Mouse (Mus musculus) midbrain, embryonic 14.5 days (tissue): Measurements from ENCODE around the gene Tmem233. TPM values are rescaled to one million over a fixed set of nuclear protein-coding genes. Genes with fewer than 3 reads are reported as not detected.

Experiments used
- ATAC-seq: fragments of 200-750 bp; cut with Nextera tagmentation; 2 replicates; pipeline ENCODE4 v1.8.0; 2017; ENCODE audit warnings: moderate number of reproducible peaks, moderate library complexity; ENCODE audit not compliant: low FRiP score, low TSS enrichment
- DNase-seq: peaks from one replicate; pipeline ENCODE4 v3.0.0-alpha.2; 2015
- H3K27ac ChIP-seq: fragments of 300-500 bp; sonication (generic); replicated peaks from 2 replicates; pipeline ENCODE4 v1.5.1; 2014; ENCODE audit warnings: mild to moderate bottlenecking, low read depth, low read length, moderate library complexity
- H3K27me3 ChIP-seq: fragments of 300-500 bp; sonication (generic); 2 replicates; pipeline ENCODE4 v1.6.1; 2014; ENCODE audit warnings: low read length, control low read depth, mixed read lengths; ENCODE audit not compliant: control insufficient read depth, insufficient read depth
- H3K36me3 ChIP-seq: fragments of 300-500 bp; sonication (generic); 2 replicates; pipeline ENCODE4 v1.6.1; 2014; ENCODE audit warnings: low read length, control low read depth; ENCODE audit not compliant: control insufficient read depth, insufficient read depth
- H3K4me1 ChIP-seq: fragments of 300-500 bp; sonication (generic); 2 replicates; pipeline ENCODE4 v1.6.1; 2014; ENCODE audit warnings: mild to moderate bottlenecking, antibody characterized with exemption, low read length, control low read depth; ENCODE audit not compliant: control insufficient read depth, insufficient read depth
- H3K4me2 ChIP-seq: fragments of 300-500 bp; sonication (generic); 2 replicates; pipeline ENCODE4 v1.6.1; 2014; ENCODE audit warnings: mild to moderate bottlenecking, low read length, moderate library complexity
- H3K4me3 ChIP-seq: fragments of 300-500 bp; sonication (generic); replicated peaks from 2 replicates; pipeline ENCODE4 v1.5.1; 2014; ENCODE audit warnings: low read depth, low read length
- H3K9ac ChIP-seq: fragments of 300-500 bp; sonication (generic); replicated peaks from 2 replicates; pipeline ENCODE4 v1.6.1; 2014; ENCODE audit warnings: mild to moderate bottlenecking, low read length, moderate library complexity
- H3K9me3 ChIP-seq: fragments of 300-500 bp; sonication (generic); 2 replicates; pipeline ENCODE4 v1.6.1; 2016; ENCODE audit warnings: low read length, control low read depth, mixed read lengths; ENCODE audit not compliant: control insufficient read depth
- WGBS: fragments of 180-500 bp; shearing (Covaris S2); extraction: QIAGEN DNeasy Blood & Tissue Kit; methylation state at CpG from one replicate; pipeline ENCODE4 v1.1.7; 2014; 5-methylcytosine and 5-hydroxymethylcytosine counted together
- polyA plus RNA-seq: library from polyadenylated mRNA; unstranded; fragments of >200 nt; fragmentation: Nextera tagmentation; extraction: Ambion mirVana; gene quantifications from 2 replicates; pipeline ENCODE4 v1.2.1, GENCODE M21; 2014

Gene Tmem233
- polyA plus RNA-seq, 1 experiment from 2014 or later = not detected

DNA sequence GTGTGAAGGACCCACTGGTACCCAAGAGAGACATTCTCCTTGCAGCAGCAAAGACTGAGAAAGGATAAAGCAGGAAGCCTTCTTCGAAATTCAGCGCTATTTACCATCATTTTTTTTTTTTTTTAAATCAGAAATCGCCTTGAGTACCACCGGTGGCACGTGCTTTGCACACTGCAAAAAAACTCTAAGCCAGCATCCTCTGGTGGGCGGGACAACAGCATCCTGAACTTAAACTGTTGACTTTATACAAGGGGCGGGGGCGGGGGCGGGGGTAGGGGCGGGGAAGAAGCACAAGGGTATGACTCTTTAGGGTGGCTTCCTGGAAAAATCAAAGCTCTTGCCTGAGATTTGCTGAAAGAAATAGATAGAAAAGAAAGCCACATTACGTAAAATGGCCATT is 43.3 kb downstream of the Tmem233 start:
- 28% methylated on average over 11 of the region's 11 CpGs for WGBS

DNA sequence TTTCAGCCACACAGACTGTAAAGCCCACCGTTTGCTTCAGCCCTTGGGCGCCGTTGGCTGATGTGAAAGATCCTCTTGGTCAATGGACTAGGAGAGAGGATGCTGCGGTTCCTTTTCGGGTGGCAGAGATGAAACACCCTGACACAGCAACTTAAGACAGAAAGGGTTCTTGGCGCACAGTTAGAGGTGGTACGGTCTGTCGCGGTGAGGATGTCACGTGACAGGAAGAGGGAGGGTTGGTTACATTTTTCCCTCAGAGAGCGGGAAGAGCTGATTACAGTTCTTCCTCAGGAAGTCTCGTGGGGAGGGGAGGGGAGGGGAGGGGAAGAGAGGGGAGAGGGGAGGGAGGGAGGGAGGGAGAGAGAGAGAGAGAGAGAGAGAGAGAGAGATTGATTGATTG is 45.3 kb downstream of the Tmem233 start:
- Histone ChIP-seq H3K9ac (no peak overlapping the region), H3K4me3 (no peak overlapping the region), H3K9me3 (no peaks in the 10 kb centered on the region), H3K27me3 (no peaks in the 10 kb centered on the region), H3K4me1 (peaks cover 3% of the 10 kb centered on the region; the same call in 1 of the 2 replicates), H3K36me3 (no peaks in the 10 kb centered on the region), H3K27ac (no peak overlapping the region), H3K4me2 (no peak overlapping the region)
- ATAC-seq (no peak), DNase-seq (no peak)
- WGBS = 57% methylated on average over 12 of the region's 12 CpGs

More for the DNA sequence above, 43.3 kb downstream of the Tmem233 start:
- no peak overlapping the region for H3K4me2 ChIP-seq
- no peak overlapping the region for H3K4me3 ChIP-seq
- H3K27ac ChIP-seq = no peak overlapping the region
- H3K27me3 ChIP-seq = no peaks in the 10 kb centered on the region
- no peaks in the 10 kb centered on the region for H3K9me3 ChIP-seq
- ATAC-seq = no peak
- no peaks in the 10 kb centered on the region for H3K36me3 ChIP-seq
- H3K4me1 ChIP-seq = peaks cover 3% of the 10 kb centered on the region; the same call in 1 of the 2 replicates
- H3K9ac ChIP-seq = no peak overlapping the region
- DNase-seq = no peak

DNA sequence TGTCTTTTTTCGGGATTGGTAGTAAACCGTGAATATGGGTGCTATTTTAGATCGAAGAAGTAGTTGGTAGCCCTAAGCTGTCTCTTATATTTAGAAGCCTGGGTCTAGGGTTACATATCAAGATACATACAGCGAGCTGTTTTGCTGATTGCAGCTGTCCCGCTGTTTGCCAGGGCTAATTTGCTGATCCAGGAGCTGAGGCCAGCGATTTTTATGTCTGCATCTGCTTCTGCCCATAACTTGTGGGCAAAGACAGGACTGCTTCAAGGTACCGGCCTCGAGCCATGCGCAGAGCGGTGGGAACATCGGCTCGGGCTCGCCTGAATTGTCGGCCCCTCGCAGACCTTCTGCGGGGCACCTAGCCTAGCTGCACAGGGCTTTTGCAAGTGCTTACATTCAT is 46.6 kb downstream of the Tmem233 start:
- Histone ChIP-seq H3K4me3 (no peak overlapping the region), H3K4me1 (no peaks in the 10 kb centered on the region), H3K9ac (no peak overlapping the region), H3K27ac (no peak overlapping the region), H3K36me3 (no peaks in the 10 kb centered on the region), H3K9me3 (no peaks in the 10 kb centered on the region), H3K4me2 (no peak overlapping the region), H3K27me3 (no peaks in the 10 kb centered on the region)
- no peak for DNase-seq
- ATAC-seq = no peak
- WGBS = 52% methylated on average over 16 of the region's 16 CpGs

DNA sequence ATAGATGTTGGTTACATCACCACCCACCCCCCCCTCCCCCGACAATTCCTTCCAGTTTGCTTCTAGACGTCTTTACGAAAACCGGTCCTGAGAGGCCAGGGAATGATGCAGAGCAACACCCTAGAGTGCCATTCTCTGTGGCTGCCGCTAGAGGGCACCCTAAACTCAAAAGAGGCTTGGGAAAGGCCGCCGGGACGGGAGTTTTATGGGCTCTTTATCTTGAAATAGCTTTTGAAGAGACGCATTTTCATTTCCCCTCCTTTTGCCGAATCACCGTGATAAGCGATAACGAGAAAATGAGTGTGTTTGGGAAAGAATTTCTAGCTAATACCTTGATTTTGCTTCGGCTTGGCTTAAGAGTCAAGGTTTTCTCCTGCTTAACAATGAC is 51.9 kb downstream of the Tmem233 start:
- WGBS = 3% methylated on average over 14 of the region's 14 CpGs
- Histone ChIP-seq H3K27ac (no peak overlapping the region), H3K27me3 (no peaks in the 10 kb centered on the region), H3K36me3 (no peaks in the 10 kb centered on the region), H3K9ac (no peak overlapping the region), H3K4me3 (no peak overlapping the region), H3K4me2 (peak overlapping the region; percentile 41), H3K9me3 (no peaks in the 10 kb centered on the region), H3K4me1 (0 out of 2 replicates have a peak, but pooled peaks cover 4% of the 10 kb centered on the region)
- DNase-seq = peak; percentile 94
- ATAC-seq = no peak

DNA sequence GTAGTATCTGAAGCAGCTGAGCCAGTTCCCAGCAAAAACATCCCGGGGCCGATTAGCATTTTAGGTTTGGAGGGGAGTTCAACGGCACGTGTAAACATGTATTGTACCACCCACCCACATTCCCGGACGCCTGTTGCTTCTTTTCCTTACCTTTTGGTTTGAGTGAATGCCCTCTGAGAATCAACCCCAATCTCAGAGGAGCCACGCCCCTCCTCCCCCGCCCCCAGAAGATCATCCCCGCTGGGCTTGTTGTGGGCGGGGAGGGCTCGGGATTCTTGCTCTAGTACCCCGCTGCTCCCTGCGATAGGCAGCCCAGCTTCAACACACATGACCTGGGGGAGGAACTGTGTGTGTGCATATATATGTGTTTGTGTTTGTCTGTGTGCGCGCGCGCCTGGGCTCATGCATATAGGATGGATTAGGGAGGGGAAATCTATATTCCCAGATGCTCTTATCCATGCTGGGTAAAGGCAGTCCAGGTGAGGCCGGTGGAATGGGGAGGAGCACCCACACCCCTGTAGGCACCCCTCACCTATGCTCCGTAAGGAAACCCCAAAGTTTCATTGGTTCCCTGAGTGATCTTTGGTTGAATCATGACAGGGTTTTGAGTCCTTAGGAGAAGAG is 52.4 kb downstream of the Tmem233 start:
- H3K4me3 ChIP-seq = no peak overlapping the region; the same call in 1 of the 2 replicates
- ATAC-seq = no peak

DNA sequence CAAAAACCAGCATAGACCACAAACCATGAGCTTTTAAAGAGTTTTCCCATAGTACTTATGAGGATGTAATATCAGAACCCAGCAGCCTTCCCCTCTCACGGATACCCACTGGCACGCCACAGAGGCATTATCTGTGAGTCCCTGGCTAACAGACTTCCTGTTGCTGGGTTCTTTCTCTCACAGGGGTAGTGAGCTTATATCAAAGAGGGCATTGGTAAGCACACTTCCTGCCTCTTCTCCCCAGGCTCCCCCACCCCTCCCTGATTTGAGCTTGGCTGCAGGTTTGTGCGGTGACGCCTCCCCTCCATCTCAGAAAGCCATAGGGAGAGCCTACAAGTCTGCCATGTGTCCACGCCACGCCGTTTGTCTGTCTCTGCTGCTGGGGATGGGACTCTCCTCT is 54.0 kb downstream of the Tmem233 start:
- Histone ChIP-seq H3K27me3 (no peaks in the 10 kb centered on the region), H3K9me3 (no peaks in the 10 kb centered on the region), H3K4me3 (no peak overlapping the region), H3K27ac (no peak overlapping the region), H3K9ac (no peak overlapping the region), H3K4me2 (no peak overlapping the region), H3K4me1 (0 out of 2 replicates have a peak, but pooled peaks cover 4% of the 10 kb centered on the region), H3K36me3 (no peaks in the 10 kb centered on the region)
- DNase-seq (no peak), ATAC-seq (no peak)
- WGBS = 84% methylated on average over 7 of the region's 7 CpGs

More for the DNA sequence above, 52.4 kb downstream of the Tmem233 start:
- no peaks in the 10 kb centered on the region for H3K9me3 ChIP-seq
- DNase-seq = peak; percentile 24
- H3K27ac ChIP-seq = no peak overlapping the region
- no peaks in the 10 kb centered on the region for H3K27me3 ChIP-seq
- H3K9ac ChIP-seq = 0 out of 2 replicates have a peak overlapping the region, but pooled peaks have one; percentile 14
- 0 out of 2 replicates have a peak, but pooled peaks cover 4% of the 10 kb centered on the region for H3K4me1 ChIP-seq
- 3% methylated on average over 19 of the region's 19 CpGs for WGBS
- H3K4me2 ChIP-seq = peak overlapping the region; percentile 41
- H3K36me3 ChIP-seq = no peaks in the 10 kb centered on the region

DNA sequence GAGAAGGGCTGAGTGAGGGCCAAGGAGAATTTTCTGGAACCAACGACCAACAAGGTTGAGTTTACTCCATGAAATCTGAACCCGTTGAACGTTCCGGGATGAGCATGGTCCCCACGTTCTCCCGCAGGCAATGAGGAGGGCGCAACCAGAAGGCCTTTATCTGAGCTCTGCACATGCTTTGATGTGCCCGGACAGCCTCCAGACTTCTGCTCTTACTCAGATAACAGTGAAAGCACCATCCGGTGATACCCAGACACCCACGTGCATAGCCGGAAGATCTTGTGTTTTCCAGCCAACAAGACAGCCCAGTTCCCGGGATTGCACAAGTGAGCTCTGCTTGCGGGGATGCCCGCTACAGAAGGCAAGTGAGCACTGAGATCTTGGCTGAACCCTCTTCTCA is 56.5 kb downstream of the Tmem233 start:
- WGBS = 90% methylated on average over 14 of the region's 14 CpGs
- Histone ChIP-seq H3K27me3 (no peaks in the 10 kb centered on the region), H3K4me1 (peaks cover 14% of the 10 kb centered on the region; the same call in 1 of the 2 replicates), H3K36me3 (peaks cover 4% of the 10 kb centered on the region; the same call in 1 of the 2 replicates), H3K9me3 (no peaks in the 10 kb centered on the region), H3K4me2 (no peak overlapping the region), H3K27ac (no peak overlapping the region), H3K4me3 (no peak overlapping the region), H3K9ac (no peak overlapping the region)
- ATAC-seq (no peak), DNase-seq (no peak)

DNA sequence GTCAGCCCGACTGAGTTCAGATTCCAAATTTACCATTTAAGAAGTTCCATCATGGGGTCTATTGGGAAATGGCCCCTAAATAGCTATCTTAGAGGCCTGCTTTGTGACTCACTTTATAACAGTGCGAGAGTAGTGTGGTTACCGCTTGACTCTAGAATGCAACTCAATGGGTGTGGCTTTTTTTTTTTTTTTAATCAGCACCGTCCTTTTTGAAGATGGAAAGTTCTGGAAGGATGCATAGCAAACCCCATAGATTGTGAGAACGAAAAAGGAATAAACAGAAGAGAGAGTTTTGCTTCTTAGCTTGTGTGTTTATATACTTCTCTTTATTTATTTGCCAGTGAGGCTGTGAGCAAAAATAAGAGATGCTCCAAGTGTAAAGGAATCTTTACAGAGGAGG is 56.9 kb downstream of the Tmem233 start:
- Histone ChIP-seq H3K4me1 (peaks cover 14% of the 10 kb centered on the region; the same call in 1 of the 2 replicates), H3K27me3 (no peaks in the 10 kb centered on the region), H3K9me3 (no peaks in the 10 kb centered on the region), H3K27ac (no peak overlapping the region), H3K4me3 (no peak overlapping the region), H3K9ac (no peak overlapping the region), H3K36me3 (peaks cover 8% of the 10 kb centered on the region; the same call in 1 of the 2 replicates), H3K4me2 (no peak overlapping the region)
- no peak for DNase-seq
- whole genome bisulfite sequencing = 94% methylated on average over 5 of the region's 5 CpGs
- no peak for ATAC-seq

DNA sequence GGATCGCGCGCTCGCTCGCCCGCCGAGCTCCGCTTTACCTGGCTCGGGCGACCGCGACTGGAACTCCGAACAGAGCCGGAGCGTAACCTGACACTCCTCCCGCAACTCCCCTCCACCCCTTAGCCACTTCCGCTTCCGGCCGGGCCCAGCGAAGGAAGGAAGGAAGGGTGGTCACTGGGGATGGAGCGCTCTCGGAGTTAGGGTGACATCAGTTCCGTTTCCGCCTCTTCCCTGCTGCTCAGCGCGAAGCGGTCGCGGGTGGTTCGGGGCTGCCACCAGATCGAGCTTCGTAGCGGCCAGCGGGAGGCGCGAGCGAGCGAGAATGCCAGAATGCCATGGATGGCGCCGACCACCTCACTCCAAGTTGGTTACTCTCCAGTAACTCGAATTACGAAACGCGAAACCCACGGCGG is 58.7 kb downstream of the Tmem233 start, which contains the start of gene Prkab1:
Prkab1 (minus strand) TSS at position 182 of the 413 bp plus-strand sequence.
- peak within 1 kb of the TSS; percentile 90 for H3K4me3 ChIP-seq
- peaks cover 10% of the 10 kb centered on the region; the same call in 1 of the 2 replicates for H3K4me1 ChIP-seq
- peak; percentile 95 for ATAC-seq
- no peaks in the 10 kb centered on the region for H3K27me3 ChIP-seq
- peak within 1 kb of the TSS; percentile 93 for H3K4me2 ChIP-seq
- H3K9me3 ChIP-seq = no peaks in the 10 kb centered on the region
- H3K36me3 ChIP-seq = peaks cover 26% of the 10 kb centered on the region
- WGBS = under 1% methylated on average over 46 of the region's 46 CpGs
- H3K27ac ChIP-seq = peak within 1 kb of the TSS; percentile 66
- H3K9ac ChIP-seq = peak within 1 kb of the TSS; percentile 73
- peak; percentile 96 for DNase-seq
